Mouse (Mus musculus): Measurements from ENCODE around the gene Cox8a. TPM values are rescaled to one million over a fixed set of nuclear protein-coding genes. Genes with fewer than 3 reads are reported as not detected.
A peak's percentile ranks its signal among the peaks of the same experiment; 100 is the strongest.

Gene Cox8a
- polyA plus RNA-seq, 1 experiment: 528 TPM

DNA sequence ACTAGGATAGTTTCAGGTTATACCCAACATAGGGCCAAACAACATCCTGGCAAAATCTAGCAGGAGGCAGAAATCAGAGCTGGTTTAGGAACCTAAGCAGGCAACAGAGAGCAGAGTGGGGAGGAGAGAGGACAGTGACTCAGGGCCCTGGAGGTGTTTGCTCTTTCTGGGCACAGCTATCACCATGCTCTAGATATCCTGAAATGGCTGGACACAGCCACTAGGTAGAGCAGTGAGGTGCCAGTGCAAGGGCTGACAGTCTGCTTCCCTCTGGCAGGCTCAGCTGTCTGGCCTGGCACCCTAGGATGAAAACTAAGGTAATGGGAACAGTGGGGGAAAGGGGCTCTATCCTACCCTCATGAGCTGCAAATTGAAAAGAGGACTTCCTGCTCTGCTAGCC lies 6.1 kb upstream of the Cox8a start:
- no peak for DNase-seq (ENCODE audit: low spot score)

- DNase-seq (ENCODE audit: low spot score): no peak
Measured at GRCm38 (mm10) chr19:7222196-7222595, 4.8 kb upstream of the Cox8a start.

DNA sequence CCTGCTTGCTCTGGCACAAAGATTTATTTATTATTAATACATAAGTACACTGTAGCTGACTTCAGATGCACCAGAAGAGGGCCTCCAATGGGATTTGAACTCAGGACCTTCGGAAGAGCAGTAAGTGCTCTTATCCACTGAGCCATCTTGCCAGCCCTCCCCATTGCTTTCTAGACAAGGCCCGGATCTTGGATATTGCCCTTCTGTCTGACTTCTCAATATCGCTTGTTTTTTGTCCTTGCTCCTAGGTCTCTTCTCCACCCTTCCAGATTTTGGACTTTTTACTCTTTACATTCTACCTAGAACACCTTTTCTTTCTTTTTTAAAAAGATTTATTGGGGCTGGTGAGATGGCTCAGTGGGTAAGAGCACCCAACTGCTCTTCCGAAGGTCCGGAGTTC lies 1.3 kb upstream of the Cox8a start:
- no peak for DNase-seq (ENCODE audit: low spot score)

GRCm38 (mm10) chr19:7217926-7218267 lies 481 bp upstream of the Cox8a start:
- no peak for DNase-seq (ENCODE audit: low spot score)

GRCm38 (mm10) chr19:7214484-7214883 lies 2.9 kb downstream of the Cox8a start:
- no peak for DNase-seq (ENCODE audit: low spot score)

GRCm38 (mm10) chr19:7213010-7213409 lies 4.4 kb downstream of the Cox8a start:
- no peak for DNase-seq (ENCODE audit: low spot score)

- DNase-seq (ENCODE audit: low spot score): no peak
Measured at GRCm38 (mm10) chr19:7212216-7212615, 5.2 kb downstream of the Cox8a start.

- no peak for DNase-seq (ENCODE audit: low spot score)
Measured at GRCm38 (mm10) chr19:7209907-7210646, 7.3 kb downstream of the Cox8a start.

GRCm38 (mm10) chr19:7205753-7206736 lies 11.4 kb downstream of the Cox8a start, which contains the start of gene Otub1:
Gene Otub1, minus strand, starts transcription at chr19:7206316.
- DNase-seq (ENCODE audit: low spot score): peak; percentile 87

DNA sequence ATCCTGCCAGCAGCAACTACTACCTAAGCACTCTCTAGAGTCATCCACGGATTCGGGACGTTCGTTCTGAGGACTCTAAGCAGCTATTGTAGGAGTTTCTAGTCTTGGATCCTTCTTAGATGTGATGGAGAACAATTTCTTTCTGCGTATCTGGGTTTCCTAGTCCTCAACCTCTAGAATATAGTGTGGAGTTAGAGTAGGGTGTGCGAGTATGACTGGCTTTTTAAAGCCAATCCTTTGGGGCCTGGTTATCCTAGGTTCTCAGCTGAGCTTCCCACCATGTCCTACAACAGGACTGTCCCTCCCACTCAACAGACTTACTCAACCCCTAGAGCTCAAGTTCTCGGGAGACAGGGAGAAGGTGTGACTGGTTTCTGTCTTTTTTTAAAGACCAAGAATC lies 12.1 kb downstream of the Cox8a start:
- no peak for DNase-seq (ENCODE audit: low spot score)

GRCm38 (mm10) chr19:7204898-7205297 lies 12.5 kb downstream of the Cox8a start:
- DNase-seq (ENCODE audit: low spot score): no peak

DNA sequence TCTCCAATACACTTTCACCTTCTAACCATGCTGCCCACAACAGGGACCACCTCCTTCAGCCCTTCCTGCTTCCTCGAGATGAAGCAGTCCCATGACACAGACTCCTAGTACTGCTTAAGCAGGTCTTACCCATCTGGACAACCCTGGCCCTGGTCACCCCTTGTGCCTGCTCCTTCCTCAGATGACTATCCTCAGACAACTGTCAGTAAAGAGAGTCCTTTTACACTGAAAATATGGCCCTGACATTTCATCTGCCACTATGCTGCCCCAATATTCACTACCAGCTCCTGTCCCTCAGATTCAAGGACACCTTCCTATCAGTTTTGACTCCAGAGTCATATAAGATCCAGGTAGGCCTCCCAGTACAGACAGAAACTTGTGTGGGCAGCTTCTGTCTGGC lies 17.0 kb downstream of the Cox8a start:
- DNase-seq (ENCODE audit: low spot score): no peak

DNA sequence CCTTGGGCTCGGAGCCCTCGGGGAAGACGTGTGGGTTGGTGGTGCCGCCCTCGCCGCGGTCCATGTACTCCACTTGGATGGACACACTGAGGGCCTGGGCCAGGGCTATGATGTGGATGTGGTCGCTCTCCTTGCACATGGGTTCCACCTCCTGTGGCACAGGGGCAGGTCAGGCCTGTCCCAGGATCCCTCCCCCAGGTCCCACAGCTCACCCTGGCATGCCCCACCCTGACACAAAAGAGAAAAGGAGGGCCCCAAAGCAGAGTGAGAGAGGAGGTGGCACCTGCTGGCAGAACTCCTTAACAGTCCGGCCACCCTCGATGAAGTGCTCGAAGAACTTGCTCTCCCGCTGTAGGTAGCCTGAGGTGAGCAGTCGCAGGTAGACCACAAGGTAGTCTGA lies 18.3 kb downstream of the Cox8a start:
- DNase-seq (ENCODE audit: low spot score): no peak

GRCm38 (mm10) chr19:7197445-7197844 lies 20.0 kb downstream of the Cox8a start:
- DNase-seq (ENCODE audit: low spot score): no peak

- no peak for DNase-seq (ENCODE audit: low spot score)
Measured at GRCm38 (mm10) chr19:7196741-7197270, 20.6 kb downstream of the Cox8a start.

DNA sequence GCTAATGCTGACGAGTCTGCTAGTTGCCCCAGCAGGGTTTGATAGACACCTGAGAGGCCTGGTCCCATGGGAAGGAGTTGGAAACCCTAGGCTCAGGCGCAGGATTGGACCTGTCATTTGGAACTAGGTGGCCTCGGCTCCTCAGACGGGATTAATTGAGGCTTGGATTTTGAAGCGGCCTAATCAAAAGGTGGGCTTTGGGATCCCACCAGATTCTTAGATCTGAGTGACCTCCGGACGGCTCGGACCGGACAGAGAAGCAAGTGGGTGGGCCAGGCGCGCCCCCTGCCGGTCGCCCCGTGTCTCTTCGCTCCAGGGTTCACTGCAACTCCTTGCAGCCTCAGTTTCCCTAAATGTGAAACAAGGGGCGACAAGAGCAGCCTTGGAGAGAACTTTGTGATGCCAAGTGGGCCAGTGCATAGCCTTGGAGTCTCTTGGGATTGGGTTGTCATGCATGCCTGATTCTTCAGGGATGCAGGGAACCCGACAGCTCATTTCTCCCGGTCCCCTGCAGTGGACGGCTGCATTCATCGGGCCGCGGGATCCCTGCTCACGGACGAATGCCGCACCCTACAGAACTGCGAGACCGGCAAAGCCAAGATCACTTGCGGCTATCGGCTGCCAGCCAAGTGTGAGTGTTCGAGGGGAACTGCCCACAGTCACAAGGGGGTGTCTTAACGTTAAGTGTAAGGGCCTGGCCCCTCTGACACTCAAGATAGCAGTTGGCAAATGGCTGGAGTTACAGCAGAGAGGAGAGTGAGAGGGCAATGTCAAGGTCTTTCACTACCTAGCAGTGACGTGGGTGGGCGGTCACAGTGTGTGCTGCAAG lies 21.3 kb downstream of the Cox8a start:
- peak; percentile 63 for DNase-seq (ENCODE audit: low spot score)

DNA sequence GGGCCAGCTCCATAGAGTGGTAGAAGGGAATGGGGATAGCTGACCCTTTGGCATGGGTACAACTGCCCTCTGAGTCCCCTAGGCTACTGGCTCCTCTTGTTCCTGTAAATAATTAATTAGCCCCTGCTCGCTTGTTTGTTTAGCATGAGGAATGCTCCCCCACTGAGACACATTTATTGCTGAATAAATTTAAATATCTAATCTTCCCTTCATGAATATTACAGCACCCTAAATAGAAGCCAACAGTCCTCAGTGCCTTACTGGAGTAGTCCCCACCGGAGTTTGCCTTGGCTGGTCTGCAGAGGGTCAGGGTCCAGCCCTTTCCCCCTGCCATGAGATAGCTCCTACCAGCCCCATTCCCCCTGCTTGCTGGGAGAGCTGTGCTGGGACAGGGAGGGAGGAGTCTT lies 24.9 kb downstream of the Cox8a start:
- DNase-seq (ENCODE audit: low spot score): no peak

DNA sequence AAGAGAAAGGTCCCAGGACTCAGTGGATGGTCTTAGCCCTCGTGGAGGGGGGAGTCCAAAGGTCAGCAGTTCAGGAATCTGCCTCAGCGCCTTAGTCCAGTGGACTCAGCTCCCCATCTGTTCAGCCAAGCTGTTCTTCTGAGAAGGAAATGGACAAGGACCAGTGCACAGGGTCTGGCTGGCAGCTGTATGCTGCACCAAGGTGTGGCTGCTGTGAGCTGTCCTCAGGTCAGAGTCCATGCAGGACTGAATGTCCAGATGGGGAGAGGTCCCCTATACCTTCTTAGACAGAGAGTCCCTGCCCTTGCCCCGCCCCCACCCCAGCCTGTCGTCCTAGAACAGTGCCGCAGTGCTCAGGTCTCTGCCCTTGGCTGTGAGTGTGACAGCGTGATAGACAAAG lies 25.8 kb downstream of the Cox8a start:
- DNase-seq (ENCODE audit: low spot score): no peak

DNA sequence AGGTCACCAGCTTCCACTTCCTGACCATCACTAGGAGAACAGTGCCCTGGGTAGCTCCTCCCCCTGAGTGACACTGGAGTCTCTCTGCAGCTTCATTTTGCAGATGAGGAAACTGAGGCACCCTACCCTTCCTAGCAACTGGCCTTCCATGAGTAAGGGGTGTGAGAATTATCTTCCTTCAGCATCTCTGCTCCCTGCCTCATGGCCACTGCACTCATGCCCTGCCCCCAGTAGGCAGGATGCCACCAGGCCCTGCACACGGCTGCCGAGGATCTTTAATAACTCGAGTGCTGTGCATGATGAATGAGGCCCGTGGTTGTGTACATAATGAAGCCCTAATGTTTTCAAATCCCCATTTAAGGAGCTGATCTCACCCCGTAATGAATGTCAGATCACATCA lies 26.4 kb downstream of the Cox8a start:
- no peak for DNase-seq (ENCODE audit: low spot score)

DNA sequence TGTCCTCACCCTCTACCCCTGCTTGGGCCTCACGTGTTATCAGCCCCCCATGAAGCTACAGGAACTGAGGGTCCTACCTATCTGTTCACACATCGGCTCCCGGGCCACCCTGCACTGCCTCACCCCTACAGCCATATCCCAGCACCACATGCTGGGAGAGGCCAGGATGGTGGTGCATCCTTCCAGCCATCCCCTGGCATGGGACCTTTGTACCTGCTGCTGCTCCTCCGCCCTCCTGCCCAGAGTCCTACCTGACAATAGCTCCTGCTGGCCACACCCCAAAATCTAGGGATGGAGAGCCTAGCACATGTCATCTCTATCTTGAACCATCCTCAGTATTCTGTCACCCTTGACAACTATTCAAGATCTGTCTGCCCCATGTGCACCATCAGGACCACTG lies 28.4 kb downstream of the Cox8a start:
- DNase-seq (ENCODE audit: low spot score): no peak

DNA sequence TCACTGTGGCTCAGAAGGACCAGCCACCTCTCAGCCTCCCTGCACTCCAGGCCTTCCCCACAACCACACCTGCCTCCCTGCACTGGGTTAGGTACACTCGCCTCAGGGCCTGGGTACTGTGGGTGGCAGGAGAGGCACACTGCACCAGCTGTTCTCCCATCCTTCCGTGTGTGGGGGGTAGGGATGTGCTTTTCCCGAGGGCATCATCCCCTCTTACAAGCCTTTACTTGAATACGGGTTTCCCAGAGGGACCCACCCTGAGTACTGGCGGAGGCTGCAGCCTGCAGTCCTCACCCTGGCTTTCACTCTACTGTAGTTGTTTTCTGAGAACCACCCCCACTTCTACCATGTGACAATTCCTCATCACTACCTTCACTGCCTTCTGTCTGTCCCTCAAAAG lies 30.3 kb downstream of the Cox8a start:
- no peak for DNase-seq (ENCODE audit: low spot score)

Measured in urinary bladder, adult 2 months (tissue).